Comparison of ENCODE assay signal across 9 mouse cellular contexts in genomic region chr5:122114176-122114575, GRCm38 (mm10). TPM values are rescaled to one million over a fixed set of nuclear protein-coding genes. Genes with fewer than 3 reads are reported as not detected.
DNase-seq lines count a peak whose midpoint lies in the region; ATAC-seq lines count a peak whose summit lies in the region.
"Had no signal": no experiment of that assay in that cellular context is flagged by ENCODE, and none has a peak within 500 bp of the region (broad histone marks: within the 10 kb centered on the region; RNA-seq: fewer than 3 reads in every experiment).

No protein-coding gene starts in this region.

- no peaks in the 10 kb centered on the region for H3K27me3 ChIP-seq in forebrain, embryonic 11.5 days (ENCODE audit: control insufficient read depth, insufficient read depth, low read length)
- no peaks in the 10 kb centered on the region for H3K27me3 ChIP-seq in forebrain, embryonic 13.5 days

- H3K27ac ChIP-seq in forebrain, embryonic 11.5 days (ENCODE audit: low read depth, low read length), result no peak overlapping the region
- no peak overlapping the region for H3K27ac ChIP-seq in forebrain, embryonic 13.5 days

- 7% methylated on average over 2 of the region's 2 CpGs for WGBS in forebrain, embryonic 11.5 days
- 5% methylated on average over 2 of the region's 2 CpGs for WGBS in forebrain, embryonic 13.5 days

- no peaks in the 10 kb centered on the region; the same call in 1 of the 2 replicates for H3K4me1 ChIP-seq in forebrain, embryonic 11.5 days (replicated peaks; ENCODE audit: control insufficient read depth, insufficient read depth, low read length)
- H3K4me1 ChIP-seq in forebrain, embryonic 13.5 days, result no peaks in the 10 kb centered on the region

- H3K9me3 ChIP-seq in forebrain, embryonic 11.5 days (ENCODE audit: control insufficient read depth, low read length), result no peaks in the 10 kb centered on the region
- H3K9me3 ChIP-seq in forebrain, embryonic 13.5 days (replicated peaks), result peaks cover 4% of the 10 kb centered on the region; the same call in 1 of the 2 replicates

- DNase-seq in forebrain, embryonic 11.5 days (ENCODE audit: low spot score), result peak; percentile 81
- peak; percentile 40 for DNase-seq in urinary bladder, postnatal 25 days (ENCODE audit: low spot score)
- no peak for DNase-seq in urinary bladder, adult 18-20 months (ENCODE audit: low spot score in 2 of 2)
- peak; percentile 77 for DNase-seq in embryo, embryonic 10.5 days (ENCODE audit: low spot score)
- DNase-seq in kidney, adult 9 months, result peak; percentile 64
- peak; percentile 64 for DNase-seq in lung, postnatal 14 days
- DNase-seq in spleen, postnatal 4 days (ENCODE audit: low spot score in 2 of 2), result peak; percentile 61 to 88

- H3K4me3 ChIP-seq in forebrain, embryonic 11.5 days (ENCODE audit: low read depth, low read length), result no peak overlapping the region
- no peak overlapping the region for H3K4me3 ChIP-seq in forebrain, embryonic 13.5 days

- ATAC-seq in forebrain, embryonic 11.5 days (replicated peaks; ENCODE audit: low FRiP score), result no peak; the same call in 1 of the 2 replicates
- ATAC-seq in forebrain, embryonic 13.5 days, result no peak

- H3K9ac ChIP-seq in forebrain, embryonic 11.5 days (ENCODE audit: low read length), result no peak overlapping the region
- no peak overlapping the region for H3K9ac ChIP-seq in forebrain, embryonic 13.5 days

- H3K36me3 ChIP-seq in forebrain, embryonic 11.5 days (ENCODE audit: control insufficient read depth, insufficient read depth, low read length), result no peaks in the 10 kb centered on the region
- H3K36me3 ChIP-seq in forebrain, embryonic 13.5 days (ENCODE audit: poor library complexity, severe bottlenecking), result no peaks in the 10 kb centered on the region

- no peak overlapping the region for H3K4me2 ChIP-seq in forebrain, embryonic 11.5 days (ENCODE audit: low read depth, low read length, severe bottlenecking)
- H3K4me2 ChIP-seq in forebrain, embryonic 13.5 days, result no peak overlapping the region

RNA-seq across cellular contexts. Expression of gene Myl2, which starts 13.4 kb away (rescaled TPM):
- not detected in 2 replicates for polyA plus RNA-seq in forebrain, embryonic 11.5 days (2014; fragmentation: Nextera tagmentation; extraction: Ambion mirVana)
- 0.81 and 3.6 TPM in 2 replicates for polyA plus RNA-seq in forebrain, embryonic 13.5 days (2015; fragmentation: Nextera tagmentation; extraction: Ambion mirVana)

RNA-seq across cellular contexts. Expression of gene Ccdc63, which starts 26.4 kb away (rescaled TPM):
- not detected in 2 replicates for polyA plus RNA-seq in forebrain, embryonic 11.5 days (2014; fragmentation: Nextera tagmentation; extraction: Ambion mirVana)
- not detected in 2 replicates for polyA plus RNA-seq in forebrain, embryonic 13.5 days (2015; fragmentation: Nextera tagmentation; extraction: Ambion mirVana)
- polyA plus RNA-seq: stomach, embryonic 14.5 days had no signal

RNA-seq across cellular contexts. Expression of gene Ppp1cc, which starts 43.9 kb away (rescaled TPM):
- polyA plus RNA-seq in forebrain, embryonic 11.5 days (2014; fragmentation: Nextera tagmentation; extraction: Ambion mirVana), result 364 and 378 TPM in 2 replicates
- 288 TPM in 2 replicates for polyA plus RNA-seq in forebrain, embryonic 13.5 days (2015; fragmentation: Nextera tagmentation; extraction: Ambion mirVana)

Comparison
In these comparisons a context has a peak if more than half of its experiments do, and no peak if none do; other contexts are left out.
1. DNase-seq: peak in forebrain, embryonic 11.5 days (single experiment), urinary bladder, postnatal 25 days (single experiment), embryo, embryonic 10.5 days (single experiment), kidney, adult 9 months (single experiment), lung, postnatal 14 days (single experiment) and spleen, postnatal 4 days (2 of 2); none in urinary bladder, adult 18-20 months (0 of 2).